Mouse (Mus musculus) spleen, postnatal 36 days (tissue): ENCODE data around the gene Morn1.

Experiments
- DNase-seq, 2 experiments: peaks; one replicate each; pipeline ENCODE4 v3.0.0; 2022; ENCODE audit warnings: low spot score in 2 of 2, mixed read lengths in 1 of 2

Morn1 gene

GRCm38 (mm10) chr4:155086108-155087024, at the start of gene Morn1, which contains the start of gene Rer1:
Morn1 (plus strand) TSS chr4:155086577.
Rer1 (minus strand) TSS chr4:155086382.
- peak; percentile 99 to 100 for DNase-seq

- DNase-seq = no peak
Measured at GRCm38 (mm10) chr4:155040197-155040596, 46.2 kb upstream of the Morn1 start.

GRCm38 (mm10) chr4:155040696-155041095, 45.7 kb upstream of the Morn1 start:
- DNase-seq = no peak

GRCm38 (mm10) chr4:155042606-155043288, 43.6 kb upstream of the Morn1 start:
- no peak for DNase-seq

- no peak for DNase-seq
Measured at GRCm38 (mm10) chr4:155043289-155043625, 43.1 kb upstream of the Morn1 start.

GRCm38 (mm10) chr4:155046636-155047035, 39.7 kb upstream of the Morn1 start:
- DNase-seq = no peak

GRCm38 (mm10) chr4:155050116-155050515, 36.3 kb upstream of the Morn1 start:
- DNase-seq = peak; percentile 48 to 50

- DNase-seq = no peak
Measured at GRCm38 (mm10) chr4:155056724-155057123, 29.7 kb upstream of the Morn1 start, which contains the start of gene Plch2. Plch2 (minus strand) TSS chr4:155056784.

GRCm38 (mm10) chr4:155058325-155058724, 28.1 kb upstream of the Morn1 start:
- no peak for DNase-seq

GRCm38 (mm10) chr4:155063895-155064294, 22.5 kb upstream of the Morn1 start:
- DNase-seq = no peak

- no peak for DNase-seq
Measured at GRCm38 (mm10) chr4:155064474-155064873, 21.9 kb upstream of the Morn1 start.

GRCm38 (mm10) chr4:155065970-155066833, 20.2 kb upstream of the Morn1 start:
- DNase-seq = peak; percentile 64 to 78

- peak; percentile 96 to 98 for DNase-seq
Measured at GRCm38 (mm10) chr4:155066834-155067522, 19.4 kb upstream of the Morn1 start, which contains the start of gene Pex10. Pex10 (plus strand) TSS chr4:155067016.

GRCm38 (mm10) chr4:155068357-155068972, 17.9 kb upstream of the Morn1 start:
- no peak for DNase-seq

GRCm38 (mm10) chr4:155069191-155069590, 17.2 kb upstream of the Morn1 start:
- no peak for DNase-seq

- DNase-seq = no peak
Measured at GRCm38 (mm10) chr4:155070199-155070598, 16.2 kb upstream of the Morn1 start.

GRCm38 (mm10) chr4:155070921-155071320, 15.5 kb upstream of the Morn1 start:
- DNase-seq = no peak

GRCm38 (mm10) chr4:155074418-155074817, 12.0 kb upstream of the Morn1 start:
- DNase-seq = no peak

- DNase-seq = no peak
Measured at GRCm38 (mm10) chr4:155075137-155075536, 11.2 kb upstream of the Morn1 start.

GRCm38 (mm10) chr4:155075813-155076212, 10.6 kb upstream of the Morn1 start:
- DNase-seq = no peak

- DNase-seq = no peak
Measured at GRCm38 (mm10) chr4:155076677-155077076, 9.7 kb upstream of the Morn1 start.
